Mouse (Mus musculus): ENCODE results near the gene Rinl.

The Rinl gene

DNA sequence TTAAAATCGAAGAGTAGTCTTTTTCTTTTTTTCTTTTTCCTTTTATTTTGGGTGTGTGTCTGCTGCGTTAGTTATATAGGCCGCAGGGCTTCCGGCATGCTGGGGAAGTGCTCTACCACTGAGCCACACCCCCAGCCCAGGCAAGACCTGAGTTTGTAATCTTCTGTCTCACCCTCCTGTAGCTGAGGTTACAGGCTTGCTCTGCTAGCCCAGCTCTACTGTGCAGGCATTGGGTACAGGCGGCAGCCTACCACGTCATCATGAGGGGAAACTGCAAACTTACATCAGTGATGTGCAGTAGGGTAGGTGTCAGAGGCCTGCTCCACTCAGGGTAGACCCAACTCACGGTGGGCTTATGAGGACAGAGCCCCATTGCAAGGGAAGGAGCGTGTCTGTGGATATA, 7.5 kb upstream of the Rinl start:
- peak; percentile 36 for DNase-seq (ENCODE audit: low spot score)

DNA sequence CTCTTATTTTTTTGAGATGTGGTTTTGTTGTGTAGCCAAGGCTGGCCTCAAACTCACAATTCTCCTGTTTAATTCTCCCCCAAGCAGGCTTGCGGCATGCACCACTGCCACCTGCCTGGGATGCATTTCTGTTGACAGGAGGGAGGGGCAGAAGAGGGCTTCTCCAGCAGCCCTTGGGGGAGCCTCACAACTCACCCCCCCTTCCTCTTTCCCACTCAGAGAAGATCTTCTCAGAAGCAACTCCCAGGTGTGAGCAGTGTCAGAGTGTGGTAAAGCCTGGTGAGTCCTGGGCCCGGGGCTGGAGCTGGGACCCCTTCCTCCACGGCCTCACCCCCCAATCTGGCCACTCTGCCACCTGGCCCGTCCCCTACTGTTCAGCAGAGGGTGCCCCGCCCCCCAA, 3.6 kb upstream of the Rinl start:
- no peak for DNase-seq (ENCODE audit: low spot score)

DNA sequence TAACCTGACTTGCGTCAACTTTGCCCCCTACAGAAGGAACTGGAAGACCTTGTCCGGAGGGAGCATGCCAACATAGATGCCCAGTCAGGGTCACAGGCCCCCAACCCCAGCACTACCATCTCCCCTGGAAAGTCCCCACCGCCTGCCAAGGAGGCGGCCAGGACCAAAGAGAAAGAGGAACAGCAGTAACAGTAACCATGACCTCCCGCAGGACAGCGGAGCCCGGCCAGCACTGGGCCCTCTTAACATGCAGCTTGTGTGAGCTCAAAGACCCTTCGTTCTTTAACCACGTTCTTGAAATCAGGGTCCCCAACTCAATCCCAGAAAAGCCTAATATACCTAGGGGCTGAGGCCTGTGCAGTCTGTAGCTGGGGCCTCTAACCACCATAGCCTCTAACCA, 885 bp upstream of the Rinl start:
- no peak for DNase-seq (ENCODE audit: low spot score)

DNA sequence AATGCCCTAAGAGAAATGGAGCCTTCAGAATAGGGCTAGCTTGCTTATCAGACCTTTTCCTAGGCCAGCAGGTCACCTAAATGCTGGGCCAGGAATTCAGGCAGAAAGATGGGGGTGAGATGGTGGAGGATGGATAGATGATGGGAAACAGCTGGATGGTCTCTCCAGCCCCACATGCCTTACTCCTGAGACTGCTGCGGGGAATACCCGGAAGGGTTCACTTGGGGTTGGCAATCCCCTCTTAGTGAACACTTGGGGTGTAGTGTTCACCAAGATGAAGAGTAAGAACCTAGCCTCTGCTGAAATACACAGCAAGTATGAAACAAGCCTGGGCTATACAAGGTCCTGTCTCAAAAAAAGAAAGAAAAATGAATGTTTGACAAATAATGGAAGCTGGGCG, 466 bp downstream of the Rinl start:
- no peak for DNase-seq (ENCODE audit: low spot score)

DNA sequence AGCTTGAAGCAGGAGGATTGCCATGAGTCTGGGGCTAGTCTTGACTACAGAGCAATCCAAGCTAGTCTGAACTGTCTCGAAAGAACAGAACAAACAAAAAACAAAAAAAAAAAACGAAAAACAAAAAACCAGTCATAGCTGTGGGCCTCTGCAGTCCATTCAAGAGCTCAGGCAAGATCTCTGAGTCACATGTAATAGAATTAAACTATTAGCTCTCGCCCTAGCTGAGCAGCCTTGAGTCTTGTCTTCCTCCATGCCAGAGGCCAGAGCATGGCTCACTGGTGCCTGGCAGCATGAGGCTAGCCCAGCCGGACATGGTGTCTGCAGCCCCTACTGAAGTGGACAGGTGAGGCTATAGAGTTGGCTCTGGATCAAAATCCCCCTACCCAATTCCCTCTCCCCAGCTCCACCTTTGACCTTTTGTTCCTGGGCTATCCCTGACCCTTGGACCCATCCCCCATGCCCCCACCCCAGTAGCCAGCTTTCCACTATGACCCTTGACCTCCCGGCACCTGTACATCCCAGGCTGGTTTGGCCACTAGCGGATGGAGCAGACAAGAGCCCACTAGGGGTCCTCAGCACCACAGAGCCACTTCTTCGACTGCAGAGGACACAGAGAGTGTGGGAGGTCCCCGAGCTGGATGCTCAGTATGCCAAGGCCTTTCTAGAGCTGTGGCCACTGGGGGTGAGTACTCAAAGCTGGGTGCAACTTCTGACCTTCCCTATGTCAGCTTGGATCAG, 1.5 kb downstream of the Rinl start:
- no peak for DNase-seq (ENCODE audit: low spot score)

DNA sequence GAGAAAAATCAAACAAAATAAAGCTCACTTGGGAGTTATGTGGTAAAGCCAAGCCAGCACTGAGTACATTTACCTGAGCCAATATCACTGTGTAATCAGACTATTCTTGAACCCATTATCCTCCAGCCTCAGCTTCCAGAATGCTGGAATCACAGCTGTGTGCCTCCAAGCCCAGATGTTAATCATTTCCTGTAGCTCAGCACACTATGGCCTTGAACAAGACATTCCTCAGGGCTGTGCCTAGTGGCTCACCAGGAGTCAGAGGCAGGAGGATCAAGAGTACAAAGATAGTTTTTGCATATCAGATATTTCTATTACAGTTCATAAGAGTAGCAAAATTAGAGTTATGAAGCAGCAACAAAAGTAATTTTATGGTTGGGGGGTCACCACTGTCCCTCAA, 2.9 kb downstream of the Rinl start:
- no peak for DNase-seq (ENCODE audit: low spot score)

DNA sequence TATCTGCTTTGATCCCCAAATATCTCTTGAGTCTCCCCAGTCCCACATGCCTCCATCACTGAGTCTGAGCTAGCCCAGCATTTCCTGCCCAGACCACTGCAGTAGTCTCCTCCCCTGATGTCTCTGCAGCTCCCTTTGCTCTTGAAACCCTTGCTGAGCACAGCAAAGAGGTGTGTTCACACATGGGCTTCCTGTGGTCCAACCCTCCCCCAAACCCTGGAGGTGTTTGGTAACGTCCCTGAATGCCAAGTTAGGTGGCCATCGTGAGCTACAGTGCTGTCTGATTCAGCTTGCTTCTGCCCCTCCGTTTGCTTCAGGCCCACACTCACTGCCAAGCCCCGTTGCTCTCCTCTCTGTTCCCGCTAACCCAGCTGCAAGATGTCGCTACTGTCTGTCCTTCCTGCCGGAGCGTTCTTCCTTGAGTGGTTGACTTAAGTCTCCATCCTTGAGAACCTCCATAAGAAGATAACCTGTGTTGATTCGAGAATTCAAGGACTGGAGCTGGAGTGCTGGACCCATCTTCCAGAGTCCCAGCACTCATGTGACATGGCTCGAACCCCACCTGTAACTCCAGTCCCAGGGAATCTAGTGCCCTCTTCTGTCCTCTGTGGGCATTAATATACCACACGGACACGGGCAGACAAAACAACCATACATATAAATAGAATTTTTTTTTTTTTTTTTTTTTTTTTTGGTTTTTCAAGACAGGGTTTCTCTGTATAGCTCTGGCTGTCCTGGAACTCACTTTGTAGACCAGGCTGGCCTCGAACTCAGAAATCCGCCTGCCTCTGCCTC, 3.8 kb downstream of the Rinl start:
- DNase-seq (ENCODE audit: low spot score), result no peak

DNA sequence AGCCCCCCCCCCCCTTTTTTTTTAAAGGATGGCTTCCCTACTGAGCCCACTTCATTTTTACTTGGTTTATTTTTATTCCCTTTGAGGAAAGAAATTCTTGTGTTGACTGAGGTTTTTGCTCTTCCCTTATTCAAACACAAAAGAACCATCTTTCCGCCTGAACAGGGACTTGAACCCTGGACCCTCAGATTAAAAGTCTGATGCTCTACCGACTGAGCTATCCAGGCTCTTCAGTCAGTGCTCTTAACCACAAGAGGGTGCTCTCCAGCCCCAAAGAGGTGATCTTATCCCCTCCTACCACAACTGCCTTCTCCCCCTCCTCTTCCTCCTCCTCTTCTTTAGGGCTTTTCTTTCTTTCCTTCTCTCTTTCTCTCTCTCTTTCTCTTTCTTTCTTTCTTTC, 5.1 kb downstream of the Rinl start:
- no peak for DNase-seq (ENCODE audit: low spot score)

DNA sequence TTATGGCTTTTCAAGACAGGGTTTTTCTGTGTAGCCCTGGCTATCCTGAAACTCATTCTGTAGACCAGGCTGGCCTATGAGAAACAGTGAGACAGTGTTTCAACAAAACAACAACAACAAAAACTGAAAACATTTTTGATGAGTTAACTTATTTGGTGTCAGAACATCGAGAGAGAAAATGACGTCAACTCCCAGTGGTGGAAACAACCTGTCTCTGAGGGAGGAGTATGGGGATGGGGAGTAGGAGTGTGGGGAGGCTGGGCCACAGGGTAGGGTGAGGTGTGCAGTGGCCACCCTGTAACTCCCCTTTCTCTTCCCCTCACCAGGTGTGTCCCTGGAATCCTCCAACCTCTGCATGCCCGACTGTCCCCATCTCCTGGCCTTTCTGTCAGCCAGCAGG, 5.7 kb downstream of the Rinl start:
- DNase-seq (ENCODE audit: low spot score), result no peak

DNA sequence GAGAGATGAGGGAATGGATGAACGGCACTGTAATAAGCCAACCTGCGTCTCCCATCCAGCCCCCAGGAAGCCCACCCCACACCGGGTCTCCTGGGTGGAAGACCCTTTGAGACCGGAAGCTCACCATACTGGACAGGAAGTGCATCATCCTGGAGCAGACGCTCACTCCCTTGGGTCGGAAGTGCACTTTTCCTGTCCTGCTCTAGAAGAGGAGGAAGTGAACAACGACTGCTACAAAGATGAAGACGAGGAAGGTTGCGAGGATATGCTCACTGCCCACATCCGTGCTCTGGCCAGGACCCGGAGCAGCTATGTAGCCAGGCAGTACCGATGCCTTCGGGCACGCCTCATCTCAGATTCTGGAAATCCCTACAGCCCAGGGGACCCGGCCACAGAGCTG, 7.1 kb downstream of the Rinl start:
- no peak for DNase-seq (ENCODE audit: low spot score)

DNA sequence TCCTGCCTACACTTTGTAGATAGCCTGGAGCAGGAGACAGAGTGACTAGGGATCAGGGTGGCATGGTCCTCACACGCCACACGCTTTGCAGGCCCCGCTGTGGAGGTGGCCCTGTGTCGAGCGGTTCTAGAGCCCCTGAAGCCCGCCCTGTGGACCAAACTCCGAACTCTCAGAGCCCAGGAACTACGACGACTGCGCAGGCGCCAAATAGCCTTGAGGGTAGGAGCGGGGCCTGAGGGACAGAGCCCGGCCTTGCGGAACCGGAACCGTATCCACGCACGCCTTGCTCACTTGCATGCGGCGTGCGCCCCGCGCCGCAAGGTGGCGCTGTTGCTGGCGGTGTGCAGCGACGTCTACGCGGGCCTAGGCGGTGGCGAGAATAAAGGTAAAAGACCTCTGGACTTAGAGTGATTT, 7.8 kb downstream of the Rinl start:
- DNase-seq (ENCODE audit: low spot score), result peak; percentile 72

DNA sequence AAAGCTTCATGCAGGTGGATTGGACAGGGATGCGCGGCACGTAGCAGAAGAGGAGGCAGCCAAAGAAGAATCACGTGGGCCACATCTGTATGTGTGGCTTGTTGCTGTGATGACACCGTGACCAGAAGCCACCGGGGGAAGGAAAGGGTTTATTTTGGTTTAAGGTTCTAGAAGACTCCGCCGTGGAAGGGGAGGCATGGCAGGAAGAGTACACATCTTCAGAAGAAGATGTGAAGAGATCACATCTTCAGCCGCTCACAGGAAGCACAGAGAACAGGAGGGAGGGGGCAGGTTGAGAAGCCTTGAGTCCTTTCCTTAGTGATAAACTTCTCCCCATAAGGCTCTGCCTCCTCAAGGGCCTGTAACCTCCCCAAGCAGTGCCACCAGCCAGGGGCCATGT, 11.2 kb downstream of the Rinl start:
- DNase-seq (ENCODE audit: low spot score), result no peak

DNA sequence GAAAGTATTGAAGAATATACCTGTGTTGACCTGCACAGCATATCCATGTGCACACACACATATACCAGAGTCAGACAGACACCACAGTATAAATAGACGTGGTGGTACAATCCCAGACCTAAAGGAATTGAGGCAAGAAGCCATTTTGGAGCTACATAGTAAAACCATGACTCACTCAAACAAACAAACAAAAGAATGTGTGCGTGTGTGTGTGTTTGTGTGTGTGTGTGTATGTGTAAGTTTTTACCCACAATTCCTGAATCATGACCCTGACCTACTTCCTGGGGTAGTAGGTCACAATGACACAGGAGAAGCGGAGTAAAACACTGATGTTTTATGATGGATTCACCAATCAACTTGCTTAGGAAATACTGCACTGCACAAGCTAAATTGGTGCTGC, 12.7 kb downstream of the Rinl start:
- no peak for DNase-seq (ENCODE audit: low spot score)

DNA sequence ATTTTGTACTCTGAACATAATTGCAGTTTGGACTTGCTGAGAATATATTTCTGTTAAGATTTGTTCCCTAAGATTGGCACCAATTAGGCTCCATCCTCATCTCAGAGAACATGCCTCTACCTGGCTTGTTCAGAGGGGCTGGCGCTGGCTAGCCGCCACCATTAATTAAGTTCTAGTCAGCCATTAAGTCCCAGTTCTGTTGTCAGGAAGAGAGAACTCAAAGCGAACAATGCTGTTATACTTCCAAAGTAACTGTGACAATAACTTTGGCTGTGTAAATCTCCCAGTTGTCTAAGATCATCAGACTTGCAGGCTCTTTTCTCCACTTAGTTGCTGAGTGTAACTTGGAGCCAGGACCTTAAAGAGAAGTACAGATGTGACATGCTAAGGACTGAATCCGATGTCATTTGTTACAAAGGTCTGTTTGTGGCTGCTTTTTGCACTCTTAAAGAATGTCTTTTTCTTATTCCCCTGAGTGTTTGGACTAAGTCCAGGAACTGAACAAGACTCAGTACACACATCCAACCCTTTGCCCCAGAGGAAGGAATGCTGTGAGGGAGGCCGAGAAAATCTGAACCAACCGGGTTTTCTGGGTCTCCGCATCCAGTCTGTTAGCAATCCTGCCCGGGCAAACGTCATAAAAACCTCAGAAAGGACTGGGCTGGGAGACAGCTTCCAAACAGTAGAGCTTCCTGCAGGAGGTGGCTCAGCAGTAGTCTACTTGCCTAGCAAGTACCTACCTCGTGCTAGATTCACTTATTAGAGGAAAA, 13.3 kb downstream of the Rinl start:
- no peak for DNase-seq (ENCODE audit: low spot score)

DNA sequence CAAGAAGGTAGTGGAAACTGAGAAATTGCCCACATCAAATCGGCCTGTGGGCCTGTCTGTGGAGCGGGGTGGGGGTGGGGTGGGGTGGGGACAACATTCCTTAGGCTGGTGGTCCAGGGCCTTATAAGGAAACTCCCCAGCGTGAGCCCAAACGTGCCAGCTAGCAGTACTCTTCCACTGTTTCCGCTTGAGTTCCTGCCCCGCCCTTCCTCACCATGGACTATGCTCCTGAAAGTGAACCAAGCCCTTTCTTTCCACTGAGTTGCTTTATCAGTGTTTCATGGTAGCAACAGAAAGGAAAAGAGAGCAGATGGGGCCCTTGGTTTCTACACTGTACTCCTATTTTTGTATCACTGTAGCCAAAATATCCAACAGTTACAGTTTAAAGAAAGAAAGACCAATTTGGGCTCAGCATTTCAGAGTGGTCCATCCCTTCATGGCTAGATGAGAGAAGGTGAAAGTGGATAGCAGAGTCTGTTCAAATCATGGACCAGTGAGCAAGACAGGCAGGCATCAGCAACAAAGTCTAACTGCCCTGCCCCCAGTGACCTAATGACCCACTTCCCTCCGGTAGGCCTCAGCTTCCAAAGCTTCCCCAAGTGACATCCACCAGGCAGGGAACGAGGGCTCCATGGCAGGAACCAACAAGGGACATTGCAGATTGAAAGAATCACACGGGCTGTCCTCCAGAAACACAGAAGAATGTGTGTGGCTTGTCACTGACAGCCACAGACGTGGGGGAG, 14.2 kb downstream of the Rinl start:
- no peak for DNase-seq (ENCODE audit: low spot score)

DNA sequence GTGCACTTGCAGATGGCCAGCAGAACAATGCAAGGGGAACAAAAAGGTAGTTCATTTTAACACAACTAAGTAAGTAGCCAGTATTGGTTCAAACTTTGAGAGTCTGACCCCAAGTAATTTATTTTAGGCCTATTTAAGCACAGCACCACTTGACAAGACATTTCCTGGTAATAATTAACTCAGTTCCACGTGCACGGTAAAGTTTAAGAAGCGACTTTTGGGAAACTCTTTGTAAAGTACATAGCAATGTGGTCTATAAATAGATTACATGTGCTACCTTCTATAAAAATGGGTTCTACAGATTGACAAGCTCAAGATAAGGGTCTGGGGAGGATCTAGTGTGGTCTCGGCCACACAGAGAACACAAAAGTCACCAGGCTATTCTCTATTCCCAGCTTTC, 15.0 kb downstream of the Rinl start:
- no peak for DNase-seq (ENCODE audit: low spot score)

DNA sequence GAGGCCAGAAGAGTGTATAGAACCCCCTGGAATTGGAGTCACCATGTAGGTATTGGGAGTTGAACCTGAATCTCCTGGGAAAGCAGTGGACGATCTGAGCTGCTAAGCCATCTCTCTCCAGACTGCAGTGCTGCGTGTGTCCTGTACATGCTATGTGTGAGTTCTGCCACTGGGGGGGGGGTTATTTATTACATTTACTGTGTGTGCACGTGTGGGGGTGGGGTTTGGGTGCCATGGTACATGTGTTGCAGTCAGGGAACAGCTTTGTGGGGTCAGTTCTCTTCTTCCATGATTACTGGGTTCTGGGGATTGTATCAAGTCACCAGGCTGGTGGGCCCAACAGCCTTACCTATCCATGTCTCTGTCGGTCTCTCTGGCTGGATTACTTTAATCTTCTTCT, 18.1 kb downstream of the Rinl start:
- no peak for DNase-seq (ENCODE audit: low spot score)

DNA sequence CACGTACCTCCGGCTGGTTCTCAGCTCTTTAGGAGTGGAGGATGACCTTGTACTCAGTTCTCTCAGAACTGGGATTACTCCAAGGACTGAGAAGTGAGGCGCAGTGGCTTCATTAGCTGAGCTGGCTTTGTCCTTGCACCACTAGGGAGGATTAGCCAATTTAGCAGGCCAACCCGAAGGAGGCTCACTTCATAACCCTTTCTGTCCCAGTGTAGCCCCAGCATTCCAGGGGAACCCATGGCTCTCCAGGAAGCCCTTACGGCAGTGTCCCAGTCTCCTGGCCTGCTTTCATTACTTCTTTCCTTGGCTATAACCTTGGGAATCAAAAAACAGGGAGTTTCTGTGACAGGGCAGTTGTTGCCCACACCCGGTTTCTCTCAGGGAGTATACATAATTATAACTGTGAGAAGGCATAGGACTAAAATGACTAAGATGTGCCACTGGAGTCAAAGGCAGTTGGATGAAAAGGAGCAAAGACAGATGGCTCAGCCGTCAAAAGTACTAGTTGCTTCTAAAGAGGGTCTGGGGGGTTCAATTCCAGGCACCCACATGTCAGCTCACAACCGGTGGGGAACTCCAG, 19.0 kb downstream of the Rinl start:
- DNase-seq (ENCODE audit: low spot score), result no peak

DNA sequence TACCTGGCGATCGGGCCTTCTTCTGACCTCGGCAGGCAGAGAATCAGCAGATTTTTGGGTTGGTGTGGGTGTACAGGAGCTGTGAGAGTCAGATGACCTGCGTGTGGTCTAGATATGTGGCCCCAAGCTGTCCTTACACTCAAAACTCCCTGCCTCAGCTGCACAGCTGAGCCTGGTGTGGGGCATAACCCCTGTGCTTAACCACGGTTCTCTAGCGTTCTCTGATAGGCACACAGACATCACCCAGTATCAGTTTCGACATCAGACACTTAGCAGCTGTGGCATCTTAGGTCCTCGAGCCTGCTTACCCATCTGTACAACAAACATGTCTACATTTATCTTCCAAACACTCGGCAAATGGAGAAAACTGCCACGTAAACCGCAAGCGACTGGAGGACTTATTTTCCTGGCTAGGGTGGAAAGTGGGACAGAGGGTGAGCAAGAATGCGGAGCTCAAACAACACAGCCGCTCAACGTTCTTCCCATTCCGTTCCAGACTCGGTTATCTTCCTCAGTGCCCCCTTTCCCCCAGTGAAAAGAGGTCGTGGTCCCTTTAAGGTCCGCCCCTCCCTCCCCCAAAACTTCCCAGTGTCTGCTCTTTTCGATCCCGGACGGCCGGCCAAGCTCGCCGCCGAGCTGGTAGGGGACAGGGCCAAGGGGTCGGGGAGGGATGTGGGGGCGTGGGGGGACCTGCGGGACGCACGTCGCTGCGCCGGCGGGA, 19.6 kb downstream of the Rinl start, which contains the start of gene Hnrnpl:
TSS of gene Hnrnpl (plus strand) at position 321 of the 721 bp plus-strand sequence.
- no peak for DNase-seq (ENCODE audit: low spot score)

DNA sequence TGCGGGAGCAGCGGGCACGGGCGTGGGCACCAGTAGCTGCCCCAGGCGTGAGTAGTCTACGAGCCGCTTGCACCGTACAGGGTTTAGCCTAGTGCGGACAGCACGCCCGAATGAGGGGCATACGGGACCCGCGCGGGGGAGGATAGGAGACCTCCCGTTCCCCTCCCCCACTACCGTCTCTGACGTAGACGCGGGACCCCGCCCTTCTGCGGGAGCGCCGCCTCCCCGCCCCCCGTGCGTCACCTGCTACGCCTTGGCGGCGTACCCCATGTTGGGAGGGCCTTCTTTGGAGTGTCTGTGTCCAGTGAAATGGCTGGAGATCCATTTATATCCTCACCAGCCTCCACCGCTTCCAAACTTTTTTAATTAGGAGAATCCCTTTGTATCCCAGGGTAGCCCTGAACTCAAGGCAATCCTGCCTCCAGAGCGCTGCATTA, 20.2 kb downstream of the Rinl start:
- DNase-seq (ENCODE audit: low spot score), result peak; percentile 85

All from spleen, adult 12 weeks (tissue).